Mouse (Mus musculus) gonadal fat pad, adult 2 months (tissue): ENCODE measurements around the gene Prap1. TPM values are rescaled to one million over a fixed set of nuclear protein-coding genes. Genes with fewer than 3 reads are reported as not detected.

ENCODE experiments used
- DNase-seq: peaks from one replicate; pipeline ENCODE4 v3.0.0-alpha.2; 2012; ENCODE audit warnings: low read depth
- polyA plus RNA-seq: library from polyadenylated mRNA; depleted of rRNA; stranded (reverse); fragments of >200 nt; gene quantifications from 2 replicates; pipeline ENCODE4 v1.2.3, GENCODE M21; 2012; rRNA removed

Prap1 gene
- not detected in 2 replicates for polyA plus RNA-seq

- no peak for DNase-seq
Measured at GRCm38 (mm10) chr7:140092924-140093528, at the start of gene Prap1. Gene Prap1 (plus strand): TSS chr7:140093395.

- no peak for DNase-seq
Measured at GRCm38 (mm10) chr7:140045546-140045945, 47.6 kb upstream of the Prap1 start.

GRCm38 (mm10) chr7:140047811-140048311 lies 45.3 kb upstream of the Prap1 start:
- no peak for DNase-seq

- DNase-seq, result no peak
Measured at GRCm38 (mm10) chr7:140048361-140049114, 44.7 kb upstream of the Prap1 start, which contains the start of gene Msx3. Gene Msx3 (minus strand): TSS chr7:140049089.

GRCm38 (mm10) chr7:140049115-140049689 lies 44.0 kb upstream of the Prap1 start:
- no peak for DNase-seq

- no peak for DNase-seq
Measured at GRCm38 (mm10) chr7:140054124-140054523, 39.1 kb upstream of the Prap1 start.

- no peak for DNase-seq
Measured at GRCm38 (mm10) chr7:140057413-140058407, 35.5 kb upstream of the Prap1 start.

GRCm38 (mm10) chr7:140058528-140058927 lies 34.7 kb upstream of the Prap1 start:
- DNase-seq, result no peak

GRCm38 (mm10) chr7:140059601-140060000 lies 33.6 kb upstream of the Prap1 start:
- no peak for DNase-seq

- no peak for DNase-seq
Measured at GRCm38 (mm10) chr7:140060936-140061831, 32.0 kb upstream of the Prap1 start.

- no peak for DNase-seq
Measured at GRCm38 (mm10) chr7:140061832-140062130, 31.4 kb upstream of the Prap1 start.

GRCm38 (mm10) chr7:140062307-140062706 lies 30.9 kb upstream of the Prap1 start:
- no peak for DNase-seq

GRCm38 (mm10) chr7:140063092-140063491 lies 30.1 kb upstream of the Prap1 start:
- no peak for DNase-seq

GRCm38 (mm10) chr7:140067397-140067796 lies 25.8 kb upstream of the Prap1 start:
- no peak for DNase-seq

GRCm38 (mm10) chr7:140070042-140070711 lies 23.0 kb upstream of the Prap1 start:
- DNase-seq, result no peak

GRCm38 (mm10) chr7:140077698-140078097 lies 15.5 kb upstream of the Prap1 start:
- no peak for DNase-seq

GRCm38 (mm10) chr7:140078711-140079110 lies 14.5 kb upstream of the Prap1 start:
- no peak for DNase-seq

- DNase-seq, result no peak
Measured at GRCm38 (mm10) chr7:140080503-140081156, 12.6 kb upstream of the Prap1 start.

- DNase-seq, result no peak
Measured at GRCm38 (mm10) chr7:140081408-140082241, 11.6 kb upstream of the Prap1 start.
